Mouse (Mus musculus): ENCODE data around the gene Trpc1. TPM values are rescaled to one million over a fixed set of nuclear protein-coding genes. Genes with fewer than 3 reads are reported as not detected.

The Trpc1 gene
- polyA plus RNA-seq, 1 experiment from 2014 or later = 4.3 TPM

GRCm38 (mm10) chr9:95665835-95666234 lies 84.3 kb downstream of the Trpc1 start:
- 88% methylated on average over 6 of the region's 6 CpGs for WGBS
- H3K9ac ChIP-seq = no peak overlapping the region
- H3K4me1 ChIP-seq = no peaks in the 10 kb centered on the region
- ATAC-seq (ENCODE audit: low FRiP score, low read depth) = no peak
- H3K9me3 ChIP-seq = no peaks in the 10 kb centered on the region
- H3K27ac ChIP-seq = no peak overlapping the region
- no peak overlapping the region for H3K4me2 ChIP-seq (replicated peaks)
- no peaks in the 10 kb centered on the region for H3K36me3 ChIP-seq
- H3K27me3 ChIP-seq (replicated peaks) = no peaks in the 10 kb centered on the region
- H3K4me3 ChIP-seq = no peak overlapping the region

GRCm38 (mm10) chr9:95664290-95664989 lies 85.7 kb downstream of the Trpc1 start:
- Histone ChIP-seq H3K27me3 (replicated peaks) (no peaks in the 10 kb centered on the region), H3K4me1 (no peaks in the 10 kb centered on the region), H3K4me3 (no peak overlapping the region), H3K4me2 (replicated peaks) (no peak overlapping the region), H3K36me3 (no peaks in the 10 kb centered on the region), H3K9ac (no peak overlapping the region), H3K27ac (no peak overlapping the region), H3K9me3 (no peaks in the 10 kb centered on the region)
- ATAC-seq (ENCODE audit: low FRiP score, low read depth) = no peak
- WGBS = 65% methylated on average over 10 of the region's 10 CpGs

- Histone ChIP-seq H3K27ac (no peak overlapping the region), H3K27me3 (replicated peaks) (no peaks in the 10 kb centered on the region), H3K9me3 (no peaks in the 10 kb centered on the region), H3K4me2 (replicated peaks) (no peak overlapping the region), H3K9ac (no peak overlapping the region), H3K36me3 (no peaks in the 10 kb centered on the region), H3K4me1 (no peaks in the 10 kb centered on the region), H3K4me3 (no peak overlapping the region)
- 85% methylated on average over 2 of the region's 2 CpGs for WGBS
- ATAC-seq (ENCODE audit: low FRiP score, low read depth) = no peak
Observed at GRCm38 (mm10) chr9:95657941-95658340, 92.2 kb downstream of the Trpc1 start.

Other genes with a start within 250 kb of the Trpc1 start
- gene U2surp, start 238.4 kb downstream of the Trpc1 start, polyA plus RNA-seq (2016; fragmentation: Nextera tagmentation; extraction: Ambion mirVana) = 140 and 163 TPM in 2 replicates
- gene Paqr9, start 190.7 kb downstream of the Trpc1 start, polyA plus RNA-seq (2016; fragmentation: Nextera tagmentation; extraction: Ambion mirVana) = 2.0 TPM in 2 replicates
- gene Pcolce2, start 112.8 kb downstream of the Trpc1 start, polyA plus RNA-seq (2016; fragmentation: Nextera tagmentation; extraction: Ambion mirVana) = 2.5 and 2.8 TPM in 2 replicates
- gene Pls1, start 94.9 kb upstream of the Trpc1 start, polyA plus RNA-seq (2016; fragmentation: Nextera tagmentation; extraction: Ambion mirVana) = 3.8 and 4.7 TPM in 2 replicates
- gene Atr, start 107.2 kb upstream of the Trpc1 start, polyA plus RNA-seq (2016; fragmentation: Nextera tagmentation; extraction: Ambion mirVana) = 16.8 and 19.0 TPM in 2 replicates
- 19.8 and 22.5 TPM in 2 replicates for gene Xrn1, start 204.4 kb upstream of the Trpc1 start, polyA plus RNA-seq (2016; fragmentation: Nextera tagmentation; extraction: Ambion mirVana)

Measured in neural tube, embryonic 12.5 days (tissue).